Mouse (Mus musculus) cerebellum, adult 11-12 months (tissue): Measurements from ENCODE around the gene Shoc2.
"Not testable (repeated sequence)": the region's sequence is repeated elsewhere in the genome, so short reads cannot be mapped to it uniquely, and the experiment has no call there.

Experiments used
- DNase-seq: peaks from one replicate; pipeline ENCODE4 v3.0.0; 2022

Gene Shoc2

GRCm38 (mm10) chr19:53943802-53944785 lies at the start of gene Shoc2, which contains the start of gene Bbip1:
Gene Shoc2 (plus strand): TSS chr19:53944306.
Gene Bbip1 (minus strand): TSS chr19:53944627.
- peak; percentile 100 for DNase-seq

- no peak for DNase-seq
Observed at GRCm38 (mm10) chr19:53894538-53895121, 49.5 kb upstream of the Shoc2 start.

- DNase-seq: no peak
Observed at GRCm38 (mm10) chr19:53898046-53898445, 46.1 kb upstream of the Shoc2 start.

GRCm38 (mm10) chr19:53898498-53898897 lies 45.6 kb upstream of the Shoc2 start:
- no peak for DNase-seq

GRCm38 (mm10) chr19:53898970-53899900 lies 44.9 kb upstream of the Shoc2 start:
- no peak for DNase-seq

GRCm38 (mm10) chr19:53899941-53900610 lies 44.0 kb upstream of the Shoc2 start:
- DNase-seq: no peak

- DNase-seq: peak; percentile 43
Observed at GRCm38 (mm10) chr19:53901931-53902738, 42.0 kb upstream of the Shoc2 start.

GRCm38 (mm10) chr19:53902739-53903487 lies 41.2 kb upstream of the Shoc2 start:
- DNase-seq: peak; percentile 97

GRCm38 (mm10) chr19:53903507-53904321 lies 40.4 kb upstream of the Shoc2 start:
- DNase-seq: peak; percentile 79

GRCm38 (mm10) chr19:53904833-53905480 lies 39.1 kb upstream of the Shoc2 start:
- DNase-seq: no peak

- DNase-seq: no peak
Observed at GRCm38 (mm10) chr19:53906033-53906702, 37.9 kb upstream of the Shoc2 start.

GRCm38 (mm10) chr19:53906703-53907070 lies 37.4 kb upstream of the Shoc2 start:
- not testable (repeated sequence) for DNase-seq

- no peak for DNase-seq
Observed at GRCm38 (mm10) chr19:53914950-53915349, 29.2 kb upstream of the Shoc2 start.

GRCm38 (mm10) chr19:53919541-53919940 lies 24.6 kb upstream of the Shoc2 start:
- no peak for DNase-seq

- DNase-seq: not testable (repeated sequence)
Observed at GRCm38 (mm10) chr19:53921996-53922395, 22.1 kb upstream of the Shoc2 start.

GRCm38 (mm10) chr19:53925338-53925751 lies 18.8 kb upstream of the Shoc2 start:
- no peak for DNase-seq

- no peak for DNase-seq
Observed at GRCm38 (mm10) chr19:53926705-53927104, 17.4 kb upstream of the Shoc2 start.

- DNase-seq: no peak
Observed at GRCm38 (mm10) chr19:53929218-53929617, 14.9 kb upstream of the Shoc2 start.

- no peak for DNase-seq
Observed at GRCm38 (mm10) chr19:53933050-53933449, 11.1 kb upstream of the Shoc2 start.
